Mouse (Mus musculus) CH12.LX (cell line): ENCODE results near the gene Armc12.

Experiments used
- CTCF ChIP-seq, 2 experiments: IDR thresholded peaks in 1 of 2; conservative IDR thresholded peaks in 1 of 2; 2 replicates each; pipeline ENCODE4 v1.5.1; 2011 to 2012; ENCODE audit warnings: low read depth in 2 of 2, low read length in 2 of 2, improper control_type of control experiment in 1 of 2, inconsistent platforms in 1 of 2, mild to moderate bottlenecking in 1 of 2, moderate library complexity in 1 of 2
- EP300 ChIP-seq: IDR thresholded peaks from 2 replicates; pipeline ENCODE4 v1.6.1; 2011; ENCODE audit warnings: low read length, improper control_type of control experiment
- KAT2A ChIP-seq: IDR thresholded peaks from 2 replicates; pipeline ENCODE4 v1.6.1; 2012; ENCODE audit warnings: low read length, improper control_type of control experiment, inconsistent platforms; ENCODE audit not compliant: insufficient replicate concordance

- TF ChIP-seq KAT2A (no peak), EP300 (no peak), CTCF (conservative IDR thresholded peaks at IDR 0.05 in 1 of 2, IDR thresholded peaks at IDR 0.05 in 1 of 2; ENCODE audit: low read depth in 2 of 2, low read length in 2 of 2) (no peak)
Measured at GRCm38 (mm10) chr17:28500465-28500864, 30.1 kb upstream of the Armc12 start.
